Mouse (Mus musculus): ENCODE results near the gene Slc5a5.

- TF ChIP-seq CTCF (IDR thresholded peaks at IDR 0.05; ENCODE audit: borderline replicate concordance, control insufficient read depth, extremely low read depth, insufficient read depth, low read length, poor library complexity), result no peak
- TF ChIP-seq POLR2A (IDR thresholded peaks at IDR 0.05; ENCODE audit: control insufficient read depth, extremely low read depth, insufficient read depth, low read length, poor library complexity), result no peak
Measured at GRCm38 (mm10) chr8:70934786-70935185, 42.2 kb upstream of the Slc5a5 start.

Data from thymus, adult 2 months (tissue).